In genomic region chr14:54426003-54426688, GRCm38 (mm10) we compare ENCODE assay signal across 8 mouse cellular contexts. TPM values are rescaled to one million over a fixed set of nuclear protein-coding genes. Genes with fewer than 3 reads are reported as not detected.
DNase-seq lines count a peak whose midpoint lies in the region; ATAC-seq and TF ChIP-seq lines count a peak whose summit lies in the region.

No protein-coding gene starts in this region.

- TF ChIP-seq CTCF in olfactory bulb, adult 2 months (IDR thresholded peaks at IDR 0.05; ENCODE audit: insufficient read depth, low read depth, low read length) = no peak

- 0 out of 2 replicates have a peak, but pooled peaks cover 4% of the 10 kb centered on the region for H3K36me3 ChIP-seq in lung, embryonic 15.5 days
- peaks cover 5% of the 10 kb centered on the region; the same call in 1 of the 2 replicates for H3K36me3 ChIP-seq in embryonic facial prominence, embryonic 15.5 days
- H3K36me3 ChIP-seq in limb, embryonic 11.5 days (ENCODE audit: control insufficient read depth, insufficient read depth, low read length) = no peaks in the 10 kb centered on the region; the same call in 1 of the 2 replicates

- ATAC-seq in lung, embryonic 15.5 days (ENCODE audit: borderline replicate concordance, extremely low read depth, low FRiP score, low TSS enrichment) = no peak
- ATAC-seq in embryonic facial prominence, embryonic 15.5 days (ENCODE audit: insufficient number of reproducible peaks, low FRiP score, low TSS enrichment, low read depth) = 0 out of 2 replicates have a peak, but pooled peaks have one; percentile 51
- ATAC-seq in limb, embryonic 11.5 days (ENCODE audit: insufficient number of reproducible peaks, low FRiP score, low TSS enrichment, low read depth) = no peak

- no peaks in the 10 kb centered on the region for H3K9me3 ChIP-seq in lung, embryonic 15.5 days
- H3K9me3 ChIP-seq in embryonic facial prominence, embryonic 15.5 days (replicated peaks) = no peaks in the 10 kb centered on the region
- H3K9me3 ChIP-seq in limb, embryonic 11.5 days (ENCODE audit: control insufficient read depth, low read length) = no peaks in the 10 kb centered on the region

- TF ChIP-seq POLR2A in olfactory bulb, adult 2 months (IDR thresholded peaks at IDR 0.05; ENCODE audit: insufficient read depth, low read depth, low read length) = no peak

- peak overlapping the region; percentile 89 for H3K9ac ChIP-seq in lung, embryonic 15.5 days
- H3K9ac ChIP-seq in embryonic facial prominence, embryonic 15.5 days = peak overlapping the region; percentile 68
- peak overlapping the region; percentile 80 for H3K9ac ChIP-seq in limb, embryonic 11.5 days (ENCODE audit: low read length)

- no peaks in the 10 kb centered on the region for H3K27me3 ChIP-seq in lung, embryonic 15.5 days
- no peaks in the 10 kb centered on the region for H3K27me3 ChIP-seq in embryonic facial prominence, embryonic 15.5 days
- H3K27me3 ChIP-seq in limb, embryonic 11.5 days (ENCODE audit: control insufficient read depth, insufficient read depth, low read length) = no peaks in the 10 kb centered on the region

- intact Hi-C loops in gastrocnemius, postnatal 36 days (cut with DNase I) = no loop called here
- intact Hi-C loops in left cerebral cortex, postnatal 4 days (cut with DNase I) = no loop called here

- peak overlapping the region; percentile 63 for H3K4me2 ChIP-seq in lung, embryonic 15.5 days
- H3K4me2 ChIP-seq in embryonic facial prominence, embryonic 15.5 days (replicated peaks) = peak overlapping the region; percentile 61
- H3K4me2 ChIP-seq in limb, embryonic 11.5 days (ENCODE audit: low read depth, severe bottlenecking) = peak overlapping the region; percentile 64

- H3K4me3 ChIP-seq in lung, embryonic 15.5 days = peak overlapping the region; percentile 85
- H3K4me3 ChIP-seq in embryonic facial prominence, embryonic 15.5 days (replicated peaks) = peak overlapping the region; percentile 73
- peak overlapping the region; percentile 95 for H3K4me3 ChIP-seq in limb, embryonic 11.5 days (ENCODE audit: low read depth, low read length)
- H3K4me3 ChIP-seq in olfactory bulb, adult 2 months (ENCODE audit: insufficient read depth, low read depth, low read length) = peak overlapping the region; percentile 69

- 32% methylated on average over 14 of the region's 14 CpGs for WGBS in lung, embryonic 15.5 days
- 30% methylated on average over 14 of the region's 14 CpGs for WGBS in embryonic facial prominence, embryonic 15.5 days
- 34% methylated on average over 14 of the region's 14 CpGs for WGBS in limb, embryonic 11.5 days
- whole genome bisulfite sequencing in olfactory bulb, adult 2 months = 29% methylated on average over 14 of the region's 14 CpGs

- H3K27ac ChIP-seq in lung, embryonic 15.5 days = peak overlapping the region; percentile 92
- peak overlapping the region; percentile 88 for H3K27ac ChIP-seq in embryonic facial prominence, embryonic 15.5 days (replicated peaks)
- peak overlapping the region; percentile 38; the same call in 1 of the 2 replicates for H3K27ac ChIP-seq in limb, embryonic 11.5 days (replicated peaks; ENCODE audit: low read depth, low read length)
- H3K27ac ChIP-seq in olfactory bulb, adult 2 months (ENCODE audit: insufficient read depth, low read depth, low read length) = peak overlapping the region; percentile 72

- no peak for DNase-seq in lung, postnatal 10 days
- no peak for DNase-seq in limb, embryonic 11.5 days (ENCODE audit: low spot score)
- no peak for DNase-seq in gastrocnemius, postnatal 36 days
- DNase-seq in urinary bladder, adult 2 months (ENCODE audit: low spot score) = no peak
- no peak for DNase-seq in left cerebral cortex, postnatal 4 days

- H3K4me1 ChIP-seq in lung, embryonic 15.5 days = peaks cover 42% of the 10 kb centered on the region
- H3K4me1 ChIP-seq in embryonic facial prominence, embryonic 15.5 days = peaks cover 30% of the 10 kb centered on the region
- 0 out of 2 replicates have a peak, but pooled peaks cover 6% of the 10 kb centered on the region for H3K4me1 ChIP-seq in limb, embryonic 11.5 days (ENCODE audit: control insufficient read depth, insufficient read depth, low read length)
- peaks cover 6% of the 10 kb centered on the region for H3K4me1 ChIP-seq in olfactory bulb, adult 2 months (ENCODE audit: control insufficient read depth, insufficient read depth, low read length)

RNA-seq across cellular contexts. Expression of gene Mrpl52, which starts 0.6 kb away (rescaled TPM):
- 268 and 271 TPM in 2 replicates for polyA plus RNA-seq in lung, embryonic 15.5 days (2015; fragmentation: Nextera tagmentation; extraction: Ambion mirVana)
- polyA plus RNA-seq in embryonic facial prominence, embryonic 15.5 days (2015; fragmentation: Nextera tagmentation; extraction: Ambion mirVana) = 228 and 231 TPM in 2 replicates
- polyA plus RNA-seq in limb, embryonic 11.5 days (2014; fragmentation: Nextera tagmentation; extraction: Ambion mirVana) = 228 and 236 TPM in 2 replicates
- polyA plus RNA-seq in olfactory bulb, adult 2 months (2012; ENCODE audit: insufficient read depth, insufficient read length, low replicate concordance, missing spikeins) = not detected in 2 replicates
- 10 to 100 TPM; 87.6 to 92.8 TPM for total RNA-seq in gastrocnemius, postnatal 36 days (2021)
- 221 and 233 TPM in 2 replicates for polyA plus RNA-seq in urinary bladder, adult 2 months (2012; rRNA removed)
- 100 to 1,000 TPM; 147 to 150 TPM for total RNA-seq in left cerebral cortex, postnatal 4 days (2021)

RNA-seq across cellular contexts. Expression of gene Mmp14, which starts 5.3 kb away (rescaled TPM):
- polyA plus RNA-seq in lung, embryonic 15.5 days (2015; fragmentation: Nextera tagmentation; extraction: Ambion mirVana) = 180 and 182 TPM in 2 replicates
- 253 and 259 TPM in 2 replicates for polyA plus RNA-seq in embryonic facial prominence, embryonic 15.5 days (2015; fragmentation: Nextera tagmentation; extraction: Ambion mirVana)
- 97.8 and 101 TPM in 2 replicates for polyA plus RNA-seq in limb, embryonic 11.5 days (2014; fragmentation: Nextera tagmentation; extraction: Ambion mirVana)
- polyA plus RNA-seq in olfactory bulb, adult 2 months (2012; ENCODE audit: insufficient read depth, insufficient read length, low replicate concordance, missing spikeins) = not detected in 2 replicates
- total RNA-seq in gastrocnemius, postnatal 36 days (2021) = 10 to 100 TPM; 10.7 to 10.8 TPM
- polyA plus RNA-seq in urinary bladder, adult 2 months (2012; rRNA removed) = 202 and 226 TPM in 2 replicates
- total RNA-seq in left cerebral cortex, postnatal 4 days (2021) = 10 to 100 TPM; 44.0 to 47.9 TPM

RNA-seq across cellular contexts. Expression of gene Slc7a7, which starts 8.6 kb away (rescaled TPM):
- polyA plus RNA-seq in lung, embryonic 15.5 days (2015; fragmentation: Nextera tagmentation; extraction: Ambion mirVana) = 10.7 and 11.9 TPM in 2 replicates
- 8.1 and 9.3 TPM in 2 replicates for polyA plus RNA-seq in embryonic facial prominence, embryonic 15.5 days (2015; fragmentation: Nextera tagmentation; extraction: Ambion mirVana)
- 3.1 and 3.6 TPM in 2 replicates for polyA plus RNA-seq in limb, embryonic 11.5 days (2014; fragmentation: Nextera tagmentation; extraction: Ambion mirVana)
- polyA plus RNA-seq in olfactory bulb, adult 2 months (2012; ENCODE audit: insufficient read depth, insufficient read length, low replicate concordance, missing spikeins) = not detected in 2 replicates
- 1 to 10 TPM in 1 of 2 experiments, under 1 TPM in 1; 0.97 to 1.5 TPM for total RNA-seq in gastrocnemius, postnatal 36 days (2021)
- polyA plus RNA-seq in urinary bladder, adult 2 months (2012; rRNA removed) = 8.9 TPM in 2 replicates
- 1 to 10 TPM; 2.2 to 3.7 TPM for total RNA-seq in left cerebral cortex, postnatal 4 days (2021)

RNA-seq across cellular contexts. Expression of gene Lrp10, which starts 37.8 kb away (rescaled TPM):
- 51.5 and 57.5 TPM in 2 replicates for polyA plus RNA-seq in lung, embryonic 15.5 days (2015; fragmentation: Nextera tagmentation; extraction: Ambion mirVana)
- 48.1 and 49.3 TPM in 2 replicates for polyA plus RNA-seq in embryonic facial prominence, embryonic 15.5 days (2015; fragmentation: Nextera tagmentation; extraction: Ambion mirVana)
- 18.9 and 19.6 TPM in 2 replicates for polyA plus RNA-seq in limb, embryonic 11.5 days (2014; fragmentation: Nextera tagmentation; extraction: Ambion mirVana)
- polyA plus RNA-seq in olfactory bulb, adult 2 months (2012; ENCODE audit: insufficient read depth, insufficient read length, low replicate concordance, missing spikeins) = not detected in 2 replicates
- total RNA-seq in gastrocnemius, postnatal 36 days (2021) = 10 to 100 TPM; 34.2 to 36.1 TPM
- 81.0 and 93.8 TPM in 2 replicates for polyA plus RNA-seq in urinary bladder, adult 2 months (2012; rRNA removed)
- 10 to 100 TPM; 39.6 to 39.8 TPM for total RNA-seq in left cerebral cortex, postnatal 4 days (2021)

RNA-seq across cellular contexts. Expression of gene Rem2, which starts 49.8 kb away (rescaled TPM):
- 14.6 and 16.2 TPM in 2 replicates for polyA plus RNA-seq in lung, embryonic 15.5 days (2015; fragmentation: Nextera tagmentation; extraction: Ambion mirVana)
- 3.4 and 3.9 TPM in 2 replicates for polyA plus RNA-seq in embryonic facial prominence, embryonic 15.5 days (2015; fragmentation: Nextera tagmentation; extraction: Ambion mirVana)
- 4.7 and 5.3 TPM in 2 replicates for polyA plus RNA-seq in limb, embryonic 11.5 days (2014; fragmentation: Nextera tagmentation; extraction: Ambion mirVana)
- polyA plus RNA-seq in olfactory bulb, adult 2 months (2012; ENCODE audit: insufficient read depth, insufficient read length, low replicate concordance, missing spikeins) = not detected in 2 replicates
- total RNA-seq in gastrocnemius, postnatal 36 days (2021) = not detected
- polyA plus RNA-seq in urinary bladder, adult 2 months (2012; rRNA removed) = 0.28 and 0.32 TPM in 2 replicates
- total RNA-seq in left cerebral cortex, postnatal 4 days (2021) = 10 to 100 TPM; 15.0 to 17.2 TPM

Comparison
In these comparisons a context has a peak if more than half of its experiments do, and no peak if none do; other contexts are left out.
1. H3K27ac ChIP-seq: peak in every context shown above with its lines; median percentile 92 in lung, embryonic 15.5 days; 88 in embryonic facial prominence, embryonic 15.5 days; 72 in olfactory bulb, adult 2 months; 38 in limb, embryonic 11.5 days.
2. RNA of gene Mrpl52, which starts 0.6 kb away (polyA plus RNA-seq): 268 to 271 TPM in lung, embryonic 15.5 days, 228 to 236 TPM in limb, embryonic 11.5 days, 221 to 233 TPM in urinary bladder, adult 2 months and 228 to 231 TPM in embryonic facial prominence, embryonic 15.5 days; not detected in olfactory bulb, adult 2 months; every median in the first group is over 100 times any median in the second.
3. RNA of gene Mmp14, which starts 5.3 kb away (polyA plus RNA-seq): 253 to 259 TPM in embryonic facial prominence, embryonic 15.5 days, 202 to 226 TPM in urinary bladder, adult 2 months, 180 to 182 TPM in lung, embryonic 15.5 days and 97.8 to 101 TPM in limb, embryonic 11.5 days; not detected in olfactory bulb, adult 2 months; every median in the first group is over 10 times any median in the second.
4. Peak in every context shown above with its lines, with median percentiles within 50 percentile points of each other: H3K4me2 ChIP-seq, H3K4me3 ChIP-seq and H3K9ac ChIP-seq.